Mouse (Mus musculus): ENCODE measurements at regions not wholly inside any gene's neighbourhood (a gene's known extent, or its start where the extent isn't known, plus 50 kb on each side); places are given as distances from the start of the nearest gene placed in this dataset.

DNA sequence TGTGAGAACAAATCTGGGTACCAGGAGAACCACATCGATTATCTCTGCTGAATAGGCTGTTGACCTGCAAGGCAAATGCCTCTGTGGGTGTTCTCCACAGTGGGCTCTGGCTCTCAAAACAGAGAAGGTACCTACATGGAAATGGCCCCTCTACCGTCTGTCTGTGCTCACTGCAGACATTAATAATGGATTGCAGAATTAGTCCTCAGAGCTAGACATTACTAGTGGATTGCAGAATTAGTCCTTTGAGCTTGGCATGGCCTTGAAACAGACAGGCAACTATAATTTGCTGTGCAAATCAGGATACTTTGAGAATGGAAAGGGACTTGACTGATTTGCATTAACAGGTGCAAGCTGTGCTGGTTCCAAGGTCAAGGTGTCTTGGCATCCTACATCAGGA, 77.3 kb upstream of the Gm26897 start:
- DNase-seq (ENCODE audit: low spot score in 2 of 2): no peak

DNA sequence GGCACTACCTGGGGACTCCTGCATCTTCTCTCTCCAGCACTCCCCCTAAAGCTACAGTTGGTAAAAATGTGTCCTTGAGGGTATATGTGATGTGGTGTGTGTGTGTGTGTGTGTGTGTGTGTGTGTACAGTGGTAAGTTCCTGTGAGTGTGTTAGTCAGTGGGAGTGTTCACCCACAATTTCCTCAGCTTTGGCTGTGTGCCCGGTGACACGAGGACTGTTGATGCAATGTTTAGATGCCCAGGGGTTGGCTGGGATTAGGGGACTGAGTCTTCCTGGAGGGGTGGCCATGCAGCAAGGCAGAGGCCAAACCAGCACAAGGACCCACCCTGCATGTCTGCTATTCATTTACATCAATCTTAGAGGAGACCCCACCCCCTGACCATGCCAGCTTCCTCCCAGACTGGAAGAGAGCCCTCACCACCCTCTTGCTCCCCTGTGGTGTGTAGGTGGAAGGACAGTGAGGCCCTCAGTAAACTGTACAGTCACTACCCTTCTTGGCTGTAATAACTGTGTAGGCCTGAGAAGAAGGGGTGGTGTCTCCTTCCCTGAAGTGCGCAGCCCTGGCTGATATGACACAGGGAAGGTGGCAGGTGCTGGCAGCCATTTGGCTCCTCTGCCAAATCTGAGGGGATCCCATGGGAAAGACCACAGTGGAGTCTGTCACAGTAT, 75.8 kb upstream of the Gm26897 start:
- DNase-seq (ENCODE audit: low spot score in 2 of 2): no peak

GRCm38 (mm10) chr5:111659229-111659628, 74.5 kb upstream of the Gm26897 start:
- no peak for DNase-seq (ENCODE audit: low spot score in 2 of 2)

GRCm38 (mm10) chr5:111660447-111660846, 73.3 kb upstream of the Gm26897 start:
- DNase-seq (ENCODE audit: low spot score in 2 of 2): no peak

- DNase-seq (ENCODE audit: low spot score in 2 of 2): no peak
Measured at GRCm38 (mm10) chr5:111660968-111661367, 72.8 kb upstream of the Gm26897 start.

- DNase-seq (ENCODE audit: low spot score in 2 of 2): no peak
Measured at GRCm38 (mm10) chr5:111661971-111662370, 71.8 kb upstream of the Gm26897 start.

DNA sequence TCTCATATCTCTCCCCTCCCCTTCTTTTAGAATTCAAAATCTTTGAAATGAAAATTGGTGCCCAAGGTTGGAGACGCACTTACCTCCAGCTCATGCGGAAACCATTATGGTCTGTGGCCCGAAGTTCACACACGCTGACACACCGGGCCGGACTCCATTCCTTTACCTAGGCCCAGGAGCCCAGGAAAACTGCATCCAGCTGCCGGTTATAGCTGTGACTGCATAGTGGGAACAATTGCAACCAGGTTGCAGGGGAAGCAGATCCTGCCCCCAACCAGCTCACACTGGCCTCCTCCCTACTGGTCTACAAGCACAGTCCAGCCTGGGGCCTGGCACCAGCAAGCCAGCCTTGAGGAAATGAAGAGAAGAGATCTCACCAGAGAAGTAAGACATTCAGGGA, 69.9 kb upstream of the Gm26897 start:
- DNase-seq (ENCODE audit: low spot score in 2 of 2): no peak

GRCm38 (mm10) chr5:111665406-111665805, 68.3 kb upstream of the Gm26897 start:
- no peak for DNase-seq (ENCODE audit: low spot score in 2 of 2)

DNA sequence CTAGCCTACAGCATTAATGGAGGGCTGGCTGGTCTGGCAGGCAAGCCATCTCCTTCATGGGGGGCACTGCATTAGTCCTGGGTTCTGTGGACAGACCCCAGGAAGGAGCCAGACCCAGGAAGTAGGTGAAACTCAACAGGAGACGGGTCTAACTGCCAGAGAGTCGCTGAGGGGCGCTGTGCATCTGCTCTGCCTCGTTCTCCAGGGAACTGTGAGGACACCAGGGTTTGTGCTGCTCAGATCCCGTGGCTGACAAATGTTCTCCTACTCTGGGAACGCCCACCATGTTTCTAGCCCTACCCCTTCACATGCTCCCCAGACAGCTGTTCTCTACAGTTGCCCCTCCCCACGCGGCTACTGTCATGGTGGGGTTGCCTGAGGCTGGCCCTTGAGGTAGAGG, 67.7 kb upstream of the Gm26897 start:
- no peak for DNase-seq (ENCODE audit: low spot score in 2 of 2)

- no peak for DNase-seq (ENCODE audit: low spot score in 2 of 2)
Measured at GRCm38 (mm10) chr5:111667901-111668300, 65.8 kb upstream of the Gm26897 start.

- DNase-seq (ENCODE audit: low spot score in 2 of 2): no peak
Measured at GRCm38 (mm10) chr5:111669139-111669538, 64.6 kb upstream of the Gm26897 start.

GRCm38 (mm10) chr5:111671762-111672161, 62.0 kb upstream of the Gm26897 start:
- DNase-seq (ENCODE audit: low spot score in 2 of 2): no peak

DNA sequence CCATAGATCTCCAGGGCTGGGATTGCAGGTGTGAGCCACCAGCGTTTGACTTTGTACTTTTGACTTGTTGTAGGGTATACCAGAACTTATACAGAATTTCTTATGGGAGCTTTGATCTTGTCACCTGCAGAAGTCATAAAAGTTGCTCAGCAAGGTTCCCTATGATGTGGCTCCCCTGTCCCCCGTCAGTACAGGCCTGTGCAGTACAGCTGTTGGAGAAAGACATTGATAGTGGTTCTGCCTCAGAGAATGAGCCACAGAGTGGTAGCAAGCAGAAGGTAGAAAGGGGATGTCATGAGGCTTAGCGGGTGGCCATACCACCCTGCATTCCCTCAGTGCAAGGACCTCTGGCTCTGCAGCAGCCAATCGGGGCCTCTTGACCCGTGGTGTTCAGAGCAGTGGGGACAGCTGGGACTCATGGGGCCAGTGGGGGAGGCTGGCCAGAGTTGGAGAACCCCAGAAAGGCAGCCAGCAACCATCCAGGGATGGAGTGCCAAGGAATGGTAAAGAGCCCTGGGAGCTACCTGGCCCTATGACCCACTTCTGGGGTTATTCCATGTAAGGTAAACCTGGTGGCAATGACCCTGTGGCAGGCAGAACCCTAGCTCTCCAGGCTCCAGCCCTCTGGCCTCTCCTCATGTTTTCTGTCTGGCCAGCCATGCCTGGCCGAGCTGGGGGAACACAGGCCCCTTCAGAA, 58.6 kb upstream of the Gm26897 start:
- no peak for DNase-seq (ENCODE audit: low spot score in 2 of 2)

DNA sequence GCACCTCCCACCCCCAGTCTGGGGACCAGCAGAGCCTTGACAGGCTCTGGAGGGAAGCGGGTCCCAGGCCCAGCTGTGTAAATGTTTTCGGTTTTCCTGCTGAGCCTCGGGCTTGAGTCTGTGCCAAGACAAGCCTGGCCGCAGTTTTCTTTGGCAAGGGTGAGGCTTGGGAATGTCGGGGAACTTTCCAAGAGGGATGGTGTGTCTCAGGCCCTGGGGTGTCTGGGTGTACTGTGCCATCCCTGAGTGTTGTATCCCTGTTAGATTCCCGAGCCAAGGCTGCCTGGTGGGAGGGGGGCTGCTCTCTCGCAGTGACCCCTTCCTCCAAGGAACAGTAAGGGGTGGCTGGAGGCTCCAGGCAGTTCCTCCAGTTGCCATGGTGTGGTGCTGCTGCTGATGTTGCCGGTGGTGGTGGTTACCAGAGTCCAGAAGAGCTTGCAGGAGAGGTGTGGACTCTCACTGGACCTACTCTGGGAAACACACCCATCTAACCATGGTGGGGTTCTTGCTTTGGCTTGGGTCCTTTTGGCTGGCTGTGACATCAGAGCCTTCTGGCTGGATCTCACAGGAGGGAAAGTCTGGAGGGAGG, 58.0 kb upstream of the Gm26897 start:
- peak in 1 of 2 experiments; percentile 64 for DNase-seq (ENCODE audit: low spot score in 2 of 2)

DNA sequence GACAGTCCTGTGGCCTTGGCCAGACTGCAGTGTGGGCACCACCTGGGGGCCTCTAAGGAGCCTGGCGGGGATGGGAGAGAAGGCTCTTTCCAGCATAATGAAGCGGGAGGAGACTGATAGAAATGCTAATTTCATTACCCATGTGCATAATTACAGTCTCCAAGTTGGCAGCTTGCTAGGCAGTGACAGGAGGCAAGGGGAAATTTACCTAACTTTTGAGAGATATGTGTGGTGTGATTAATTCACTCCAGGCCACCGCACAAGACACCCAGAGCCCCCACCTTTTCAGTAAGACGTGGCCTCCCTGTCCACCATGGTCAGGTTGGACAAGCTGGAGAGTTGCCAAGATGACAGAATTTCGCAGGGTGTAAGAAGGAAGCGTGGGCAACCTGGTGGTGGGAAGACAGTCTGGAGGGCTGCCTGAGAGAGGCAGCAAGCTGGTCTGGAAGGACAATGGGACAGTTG, 55.8 kb upstream of the Gm26897 start:
- no peak for DNase-seq (ENCODE audit: low spot score in 2 of 2)

- DNase-seq (ENCODE audit: low spot score in 2 of 2): no peak
Measured at GRCm38 (mm10) chr5:111678496-111678895, 55.2 kb upstream of the Gm26897 start.

DNA sequence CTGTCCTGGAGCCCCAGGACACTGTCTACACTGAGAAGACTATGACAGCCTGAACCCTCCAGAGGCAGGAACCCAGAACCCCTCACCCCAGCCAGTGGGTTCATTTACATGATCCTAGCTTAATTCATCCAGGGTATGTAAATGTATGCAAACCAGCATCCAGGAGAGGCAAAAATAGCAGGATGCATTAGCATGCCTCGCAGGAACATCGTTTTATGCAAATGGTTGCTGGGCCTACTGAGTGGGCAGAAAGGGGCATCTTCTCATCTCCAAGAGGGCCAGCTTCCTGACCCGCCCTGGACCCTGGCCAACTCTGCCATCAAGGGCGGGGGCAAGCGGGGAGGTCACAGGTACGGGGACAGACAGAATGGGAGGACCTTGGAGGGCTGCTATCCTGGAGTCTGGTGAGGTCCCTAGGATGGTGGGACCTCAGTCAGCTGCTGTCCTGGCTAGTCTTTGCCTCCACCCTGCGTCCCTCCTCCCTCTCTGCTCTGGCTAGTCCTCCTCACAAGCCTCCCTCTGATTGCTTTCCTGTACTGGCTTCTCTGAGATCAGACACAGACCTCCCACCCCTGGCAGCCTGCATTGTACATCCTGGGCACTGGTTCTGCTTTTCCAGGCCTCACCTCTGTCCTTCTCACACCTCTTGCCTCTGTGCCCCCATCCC, 52.2 kb upstream of the Gm26897 start:
- DNase-seq (ENCODE audit: low spot score in 2 of 2): no peak

DNA sequence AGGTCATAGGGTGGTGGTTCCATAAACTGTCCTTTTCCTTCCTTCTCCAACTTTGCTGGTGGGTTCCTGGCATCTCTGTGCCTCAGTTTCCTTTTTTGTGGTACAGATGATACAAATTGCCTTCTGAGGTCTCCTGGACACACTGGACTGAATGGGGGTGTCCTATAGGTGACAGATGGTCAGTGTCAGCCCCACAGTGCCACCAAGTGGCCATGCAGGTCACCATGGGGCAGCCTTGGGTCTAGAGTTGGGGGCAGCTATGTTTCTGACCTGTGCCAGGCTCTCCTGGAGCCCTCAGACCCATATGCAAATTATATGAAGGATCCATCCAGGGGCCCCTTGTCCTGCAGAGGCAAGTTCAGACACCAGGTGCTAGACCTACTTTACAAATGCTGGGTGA, 50.8 kb upstream of the Gm26897 start:
- DNase-seq (ENCODE audit: low spot score in 2 of 2): no peak

Measured in frontal cortex, postnatal 10 days (tissue).